Mouse (Mus musculus) Patski (cell line): Measurements from ENCODE around the gene Hdgfl2. TPM values are rescaled to one million over a fixed set of nuclear protein-coding genes. Genes with fewer than 3 reads are reported as not detected.
"Not testable (repeated sequence)": the region's sequence is repeated elsewhere in the genome, so short reads cannot be mapped to it uniquely, and the experiment has no call there.

Experiments
- ATAC-seq: fragments of 100-300 bp; one replicate; pipeline ENCODE4 v1.8.0; 2021
- CTCF ChIA-PET: fragments of 350-600 bp; sonication (Branson Sonifier 250); formaldehyde crosslinking; loops from one replicate; lab custom pipeline; 2022; ENCODE audit warnings: inconsistent platforms; lab: Charles Lee
- POLR2A ChIA-PET: fragments of 350-600 bp; sonication (Branson Sonifier 250); formaldehyde crosslinking; loops from one replicate; lab custom pipeline; 2022; ENCODE audit warnings: antibody characterized with exemption, inconsistent platforms; lab: Charles Lee
- DNase-seq: peaks from one replicate; pipeline ENCODE4 v3.0.0-alpha.2; 2011; ENCODE audit warnings: low read depth, low spot score
- H3K27me3 ChIP-seq: fragments of 371-371 bp; one replicate; pipeline ENCODE4 v1.5.1; 2021
- CTCF ChIP-seq: fragments of 100-300 bp; IDR thresholded peaks from one replicate; pipeline ENCODE4 v1.5.1; 2021
- in situ Hi-C: fragments of 300-500 bp; cut with MboI; formaldehyde crosslinking; loops from 3 replicates; pipeline ENCODE4 v1.11.1; 2018; ENCODE audit warnings: low pct_unique_long_range_greater_than_20kb, mixed read lengths
- polyA plus RNA-seq: library from polyadenylated mRNA; unstranded; gene quantifications from one replicate; pipeline ENCODE4 v1.2.3, GENCODE M21; 2021

Hdgfl2 gene
- polyA plus RNA-seq, 1 experiment from 2014 or later = 117 TPM

GRCm38 (mm10) chr17:56057381-56058120, 21.9 kb upstream of the Hdgfl2 start:
- DNase-seq = no peak
- no peak for TF ChIP-seq CTCF
- ChIA-PET CTCF (interaction anchor here (1.2 to 2.8 kb wide), 6 partner anchors 10 to 81 kb away, joined by 3 to 10 read pairs (median 4); partner anchors contain the start of gene Sh3gl1), POLR2A (no interaction called here)
- no peak for ATAC-seq
- in situ Hi-C loops = no loop called here
- H3K27me3 ChIP-seq = no peaks in the 10 kb centered on the region

- ChIA-PET POLR2A (no interaction called here), CTCF (interaction anchor here (1.4 to 2.1 kb wide), 3 partner anchors 12 to 52 kb away, joined by 3 to 5 read pairs (median 3); no protein-coding TSS in a partner anchor)
- H3K27me3 ChIP-seq = no peaks in the 10 kb centered on the region
- no peak for ATAC-seq
- TF ChIP-seq CTCF = no peak
- no peak for DNase-seq
- in situ Hi-C loops = no loop called here
Measured at GRCm38 (mm10) chr17:56062081-56062480, 17.4 kb upstream of the Hdgfl2 start.

GRCm38 (mm10) chr17:56065715-56066114, 13.7 kb upstream of the Hdgfl2 start:
- ChIA-PET POLR2A (interaction anchor here (0.7 kb wide), 1 partner anchor 10 kb away, joined by 4 read pairs; no protein-coding TSS in a partner anchor), CTCF (interaction anchor here (2.0 kb wide), 1 partner anchor 29 kb away, joined by 5 read pairs; no protein-coding TSS in a partner anchor)
- in situ Hi-C loops, ATAC-seq, H3K27me3 ChIP-seq, DNase-seq: not testable (repeated sequence)

GRCm38 (mm10) chr17:56066451-56066850, 13.0 kb upstream of the Hdgfl2 start:
- TF ChIP-seq CTCF = no peak
- ChIA-PET POLR2A (no interaction called here), CTCF (no interaction called here)
- ATAC-seq (no peak), DNase-seq (no peak)
- H3K27me3 ChIP-seq = no peaks in the 10 kb centered on the region
- in situ Hi-C loops = no loop called here

GRCm38 (mm10) chr17:56069066-56069465, 10.4 kb upstream of the Hdgfl2 start:
- DNase-seq (no peak), ATAC-seq (no peak)
- in situ Hi-C loops = no loop called here
- no peaks in the 10 kb centered on the region for H3K27me3 ChIP-seq
- TF ChIP-seq CTCF = no peak
- ChIA-PET CTCF (interaction anchor here (1.3 to 2.5 kb wide), 2 partner anchors 9 to 12 kb away, joined by 4 to 10 read pairs; no protein-coding TSS in a partner anchor), POLR2A (no interaction called here)

GRCm38 (mm10) chr17:56071126-56071525, 8.3 kb upstream of the Hdgfl2 start:
- ChIA-PET POLR2A (no interaction called here), CTCF (interaction anchor here (1.2 to 1.8 kb wide), 3 partner anchors 10 to 14 kb away, joined by 3 to 8 read pairs (median 3); no protein-coding TSS in a partner anchor)
- no peak for TF ChIP-seq CTCF
- ATAC-seq (no peak), DNase-seq (no peak)
- in situ Hi-C loops = no loop called here
- H3K27me3 ChIP-seq = no peaks in the 10 kb centered on the region

- CTCF ChIA-PET = interaction anchor here (1.8 kb wide), 1 partner anchor 12 kb away, joined by 8 read pairs; no protein-coding TSS in a partner anchor
- DNase-seq (no peak), ATAC-seq (no peak)
- POLR2A ChIA-PET = no interaction called here
- no peak for TF ChIP-seq CTCF
- in situ Hi-C loops = no loop called here
- H3K27me3 ChIP-seq = no peaks in the 10 kb centered on the region
Measured at GRCm38 (mm10) chr17:56072243-56072642, 7.2 kb upstream of the Hdgfl2 start.

GRCm38 (mm10) chr17:56074097-56074826, 5.2 kb upstream of the Hdgfl2 start:
- POLR2A ChIA-PET = interaction anchor here (0.6 kb wide), 1 partner anchor 1145 kb away, joined by 3 read pairs; no protein-coding TSS in a partner anchor
- H3K27me3 ChIP-seq = no peaks in the 10 kb centered on the region
- DNase-seq = no peak
- CTCF ChIA-PET = interaction anchor here (1.2 kb wide), 1 partner anchor 66 kb away, joined by 4 read pairs; no protein-coding TSS in a partner anchor
- ATAC-seq = peak; percentile 42
- in situ Hi-C loops = no loop called here
- TF ChIP-seq CTCF = no peak

GRCm38 (mm10) chr17:56074827-56075208, 4.6 kb upstream of the Hdgfl2 start, which contains the start of gene Ubxn6:
Ubxn6 (minus strand) TSS chr17:56075028.
- TF ChIP-seq CTCF = no peak
- ATAC-seq = peak; percentile 33
- ChIA-PET CTCF (interaction anchor here (1.2 kb wide), 1 partner anchor 66 kb away, joined by 4 read pairs; no protein-coding TSS in a partner anchor), POLR2A (no interaction called here)
- DNase-seq = peak; percentile 67
- in situ Hi-C loops = no loop called here
- H3K27me3 ChIP-seq = no peaks in the 10 kb centered on the region

GRCm38 (mm10) chr17:56077523-56077922, 1.9 kb upstream of the Hdgfl2 start:
- DNase-seq = no peak
- ChIA-PET POLR2A (interaction anchor here (0.8 kb wide), 1 partner anchor 40 kb away, joined by 3 read pairs; no protein-coding TSS in a partner anchor), CTCF (interaction anchor here (0.8 to 1.7 kb wide), 4 partner anchors 9 to 63 kb away, joined by 3 to 5 read pairs (median 4); partner anchors contain the start of gene Sh3gl1)
- no peak for ATAC-seq
- H3K27me3 ChIP-seq = no peaks in the 10 kb centered on the region
- TF ChIP-seq CTCF = no peak
- in situ Hi-C loops = no loop called here

- CTCF ChIA-PET = interaction anchor here (1.0 to 1.7 kb wide), 6 partner anchors 10 to 246 kb away, joined by 3 to 5 read pairs (median 4); partner anchors contain the start of gene Sh3gl1
- DNase-seq, ATAC-seq, in situ Hi-C loops, H3K27me3 ChIP-seq: not testable (repeated sequence)
- POLR2A ChIA-PET = interaction anchor here (0.8 to 1.0 kb wide), 2 partner anchors 41 to 69 kb away, joined by 3 read pairs; no protein-coding TSS in a partner anchor
Measured at GRCm38 (mm10) chr17:56078361-56078760, 1.1 kb upstream of the Hdgfl2 start.
